Mouse (Mus musculus) layer of hippocampus, adult 9-10 months (tissue): ENCODE measurements around the gene 4930564D02Rik.

Experiments used
- DNase-seq: peaks from one replicate; pipeline ENCODE4 v3.0.0; 2022; ENCODE audit warnings: low spot score

4930564D02Rik gene

DNA sequence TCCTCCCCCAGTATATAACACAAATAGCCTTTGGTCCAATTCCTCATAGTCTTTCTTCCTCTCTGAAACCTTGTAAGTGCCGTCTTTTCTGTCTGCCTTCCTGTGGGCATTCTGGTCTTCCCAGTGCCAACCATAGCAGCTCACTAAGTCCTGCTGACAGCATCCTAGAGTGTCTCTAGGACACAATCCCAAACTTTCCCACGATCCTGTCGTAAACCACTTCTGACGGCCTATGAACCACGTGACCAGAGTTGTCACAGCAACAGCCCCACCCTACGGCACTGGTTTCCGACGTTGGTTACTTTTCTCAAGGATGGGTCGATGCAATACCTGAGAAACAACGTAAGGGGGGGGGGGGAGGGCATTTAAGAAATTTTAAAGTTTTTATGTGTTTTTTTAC is at the start of gene 4930564D02Rik:
Gene 4930564D02Rik (plus strand): TSS at position 301 of the 400 bp plus-strand sequence.
- no peak for DNase-seq

DNA sequence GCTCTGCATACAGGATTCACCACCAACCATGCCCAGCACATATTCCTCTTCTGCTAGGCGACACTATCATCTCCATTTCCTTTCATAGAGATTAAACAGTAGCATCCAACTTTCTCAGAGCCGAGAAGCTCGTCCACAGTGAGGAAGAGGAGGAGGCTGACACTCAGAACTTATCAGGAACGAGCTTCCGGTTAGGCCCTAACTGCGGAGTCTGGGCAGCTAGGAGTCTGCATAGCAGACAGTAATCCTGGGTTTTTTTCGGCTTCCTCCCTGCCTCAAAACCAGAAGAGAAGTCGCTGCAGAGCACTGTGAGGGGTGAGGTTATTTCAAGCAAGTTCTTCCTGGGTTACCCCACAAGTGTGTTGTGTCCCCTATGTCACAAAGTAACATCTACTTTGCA is 49.3 kb upstream of the 4930564D02Rik start:
- DNase-seq = no peak

DNA sequence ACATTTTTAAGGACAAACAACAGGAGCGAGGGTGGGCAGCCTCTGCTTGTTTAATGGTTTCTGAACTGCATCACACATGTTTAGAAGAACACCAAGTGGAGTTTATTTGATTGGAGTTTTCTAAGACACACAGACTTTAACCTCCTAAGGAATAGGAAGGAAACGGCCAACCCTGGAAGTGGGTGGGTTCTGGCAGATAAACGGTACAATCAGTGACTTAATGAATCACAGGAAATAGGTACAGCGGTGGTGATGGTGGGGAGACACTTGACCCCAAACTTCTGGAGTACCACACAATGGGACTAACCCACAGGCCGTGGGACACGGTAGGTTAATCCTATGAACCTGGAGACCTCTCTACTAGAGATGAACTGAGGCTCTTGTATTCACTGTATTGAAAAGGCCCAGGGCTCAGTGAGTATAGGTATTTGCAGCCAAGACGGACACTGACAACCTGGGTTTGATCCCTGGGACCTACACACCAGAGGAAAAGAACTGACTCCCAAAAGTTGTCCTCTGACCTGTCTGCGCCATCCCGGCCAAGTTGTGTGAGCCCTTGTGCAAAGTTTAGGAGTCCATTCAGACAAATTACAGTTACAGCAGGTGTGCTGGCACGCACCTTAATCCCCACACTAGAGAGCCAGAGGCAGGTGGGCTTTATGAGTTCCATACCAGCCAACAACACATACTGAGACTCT is 48.4 kb upstream of the 4930564D02Rik start:
- DNase-seq = no peak

DNA sequence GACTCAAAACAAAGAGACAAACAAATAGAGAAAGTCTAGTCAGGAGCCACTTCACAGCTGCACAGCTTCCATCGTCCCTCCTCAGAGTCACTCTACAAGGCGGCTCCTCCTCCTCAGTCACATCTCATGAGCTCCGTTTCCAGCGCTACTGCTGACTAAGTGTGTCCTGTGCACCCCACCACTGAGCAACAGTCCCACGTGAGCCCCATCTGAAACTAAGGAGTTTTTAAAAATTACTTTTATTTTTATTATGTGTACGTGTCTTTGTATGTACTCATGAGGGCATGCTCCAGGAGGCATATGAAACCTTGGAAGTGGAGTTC is 47.9 kb upstream of the 4930564D02Rik start:
- no peak for DNase-seq

DNA sequence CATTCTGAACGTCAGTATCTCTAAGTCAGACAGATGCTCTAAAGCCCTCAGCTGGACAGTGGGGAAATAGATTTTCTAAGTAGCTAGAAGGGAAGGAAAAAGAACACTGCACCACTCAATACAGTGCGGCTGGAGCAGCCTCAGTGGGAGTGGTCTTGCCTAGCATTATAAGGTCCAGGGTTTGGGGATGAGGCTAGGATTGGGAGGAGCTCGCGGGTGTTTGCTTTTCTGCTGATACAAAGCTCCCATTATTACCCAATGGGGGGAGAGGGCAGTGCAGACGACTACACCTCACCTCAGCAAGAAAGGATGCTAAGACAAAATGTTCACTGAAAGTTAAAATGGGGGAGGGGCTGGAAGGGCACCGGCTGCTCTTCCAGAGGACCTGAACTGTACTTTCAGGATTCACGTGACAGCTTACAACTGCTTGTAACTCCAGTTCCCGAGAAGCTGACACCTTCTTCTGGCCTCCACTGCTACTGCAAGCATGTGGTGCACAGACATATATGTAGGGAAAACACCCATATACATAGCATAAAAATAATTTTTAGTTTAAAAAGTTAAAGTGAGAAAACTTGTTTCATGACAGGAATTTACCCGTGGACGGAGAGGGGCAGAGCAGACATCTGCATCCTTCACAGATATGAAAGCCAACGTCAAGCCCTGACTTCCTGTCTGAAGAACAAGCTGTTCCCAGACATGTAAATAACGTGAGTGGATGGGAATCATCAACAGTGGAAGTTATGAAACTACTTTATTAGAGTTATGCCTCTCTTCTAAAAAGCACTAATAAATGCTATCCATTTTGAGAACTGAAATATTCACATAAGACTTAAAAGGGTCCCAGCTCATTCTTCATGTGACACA is 46.6 kb upstream of the 4930564D02Rik start:
- no peak for DNase-seq

DNA sequence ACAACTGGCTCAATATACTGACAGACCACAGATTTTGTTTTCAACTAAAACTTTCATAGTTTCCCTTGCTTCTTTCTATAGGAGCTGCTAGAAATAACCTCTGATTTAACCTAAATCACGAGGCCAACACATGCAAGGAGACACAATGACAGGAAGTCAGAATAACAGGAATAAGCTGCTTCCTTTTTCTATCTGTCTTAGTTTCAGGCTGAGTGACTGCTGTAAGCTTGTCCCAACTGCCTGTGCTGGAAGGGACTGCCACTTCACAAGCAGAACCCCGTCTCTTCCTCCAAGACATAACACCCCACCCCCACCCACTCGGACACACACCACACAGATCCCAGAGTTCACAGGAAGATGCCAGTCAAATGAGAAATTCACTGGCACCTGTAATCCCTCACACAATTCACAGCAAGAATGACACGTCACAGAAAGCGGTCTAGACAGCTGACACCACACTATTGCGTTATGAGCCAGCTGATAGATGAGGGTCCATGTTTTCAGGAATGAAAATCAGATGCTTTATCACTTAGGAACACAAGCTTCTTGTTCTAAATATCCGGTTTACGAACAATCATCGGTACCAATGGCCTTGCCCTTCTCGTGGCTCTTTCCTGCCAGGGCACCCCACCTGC is 43.2 kb upstream of the 4930564D02Rik start:
- DNase-seq = no peak

DNA sequence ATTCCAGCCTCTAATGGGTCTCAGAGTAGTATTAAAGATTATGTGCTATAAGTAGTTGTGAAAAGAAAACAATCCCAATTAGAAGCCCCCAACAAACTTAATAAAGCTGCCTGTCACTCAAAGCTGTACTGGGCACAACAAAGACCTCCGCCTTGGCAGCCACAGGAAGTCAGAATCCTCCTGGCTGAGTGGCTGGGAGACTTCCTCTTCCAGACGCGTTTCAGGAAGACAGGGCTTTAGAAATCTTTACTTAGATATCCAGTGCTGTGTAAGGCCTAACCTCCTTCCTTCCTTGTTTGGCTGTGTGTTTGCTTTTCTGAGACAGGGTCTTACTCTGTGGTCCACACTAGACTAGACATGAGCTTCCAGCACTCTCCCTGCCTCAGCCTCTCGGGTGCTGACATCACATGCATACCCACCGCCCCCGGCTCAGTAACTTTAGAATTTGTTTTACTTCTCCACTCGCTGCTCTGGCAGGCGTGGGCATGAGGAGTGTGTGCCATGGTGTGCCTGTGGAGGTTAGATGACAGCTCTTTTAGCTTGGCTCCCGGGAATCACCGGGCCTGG is 30.3 kb upstream of the 4930564D02Rik start:
- DNase-seq = no peak

DNA sequence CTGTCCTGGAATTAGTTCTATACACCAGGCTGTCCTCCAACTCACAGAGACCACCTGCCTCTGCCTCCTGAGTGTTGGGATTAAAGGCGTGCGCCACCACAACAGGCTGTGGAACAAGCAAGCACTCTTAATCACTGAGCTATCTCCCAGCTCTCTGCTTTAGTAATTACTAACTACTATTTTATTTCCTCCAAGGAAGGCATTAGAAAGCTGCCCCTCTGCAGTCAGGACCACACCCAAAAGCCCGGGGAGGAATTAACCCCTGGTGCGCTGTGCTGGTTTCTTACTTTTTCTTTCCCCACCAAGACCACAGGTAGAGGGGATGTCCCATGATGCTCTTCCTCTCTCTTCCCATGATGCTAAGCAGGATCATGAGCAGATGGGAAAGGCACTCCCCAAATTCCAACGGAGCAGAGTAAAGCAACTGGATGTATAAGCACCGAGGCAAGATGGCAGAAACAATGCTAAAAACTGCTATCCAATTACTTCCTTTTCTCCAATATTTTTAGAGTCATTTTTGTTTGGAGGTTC is 29.3 kb upstream of the 4930564D02Rik start:
- no peak for DNase-seq

DNA sequence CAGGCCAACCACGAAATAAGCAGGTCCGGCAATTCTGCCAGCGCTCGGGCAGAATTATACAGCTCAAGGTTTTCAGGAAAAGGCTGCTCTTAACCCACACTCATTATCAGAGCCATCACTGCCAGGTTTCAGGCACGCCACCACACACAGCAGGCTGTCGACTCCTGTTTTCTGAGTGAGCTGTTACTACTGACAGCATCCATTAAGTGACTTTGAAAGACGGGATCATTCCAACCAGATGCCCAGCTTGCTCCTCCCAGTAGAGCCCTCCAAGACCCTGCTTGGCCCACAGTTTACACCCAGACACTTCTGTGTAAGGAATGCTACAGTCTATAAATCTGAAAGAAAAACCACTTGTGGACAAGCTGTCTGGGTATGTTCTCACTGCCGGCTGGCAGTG is 26.6 kb upstream of the 4930564D02Rik start:
- no peak for DNase-seq

DNA sequence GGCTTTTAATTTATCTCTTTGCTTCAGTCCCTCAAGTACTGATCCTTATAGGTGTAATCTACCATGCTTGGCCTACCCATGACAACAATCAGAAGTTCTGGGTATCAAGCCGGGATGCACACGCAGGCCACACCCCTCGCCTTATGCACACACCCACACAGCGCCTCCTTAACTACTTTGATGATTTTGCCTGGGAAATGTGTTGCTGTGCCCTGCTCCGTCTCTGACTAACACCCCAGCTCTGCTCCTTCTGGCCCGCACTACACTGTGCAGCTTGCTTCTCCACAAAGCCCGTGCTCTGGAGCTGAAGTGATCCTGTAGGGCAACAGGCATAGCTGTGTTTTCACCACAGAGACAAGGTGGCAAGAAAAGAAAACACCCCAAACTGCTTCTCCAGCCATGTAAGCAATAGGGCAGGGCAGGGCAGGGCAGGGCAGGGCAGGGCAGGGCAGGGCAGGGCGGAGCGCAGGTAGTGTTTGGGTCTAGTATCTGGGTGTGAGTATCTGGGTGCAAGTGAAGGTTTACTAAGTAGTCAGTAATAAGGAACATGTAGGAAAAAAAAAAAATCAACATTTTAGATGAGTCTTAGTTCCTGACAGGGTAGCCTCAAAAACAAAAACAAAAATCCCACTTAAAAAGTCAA is 25.5 kb upstream of the 4930564D02Rik start:
- DNase-seq = no peak

DNA sequence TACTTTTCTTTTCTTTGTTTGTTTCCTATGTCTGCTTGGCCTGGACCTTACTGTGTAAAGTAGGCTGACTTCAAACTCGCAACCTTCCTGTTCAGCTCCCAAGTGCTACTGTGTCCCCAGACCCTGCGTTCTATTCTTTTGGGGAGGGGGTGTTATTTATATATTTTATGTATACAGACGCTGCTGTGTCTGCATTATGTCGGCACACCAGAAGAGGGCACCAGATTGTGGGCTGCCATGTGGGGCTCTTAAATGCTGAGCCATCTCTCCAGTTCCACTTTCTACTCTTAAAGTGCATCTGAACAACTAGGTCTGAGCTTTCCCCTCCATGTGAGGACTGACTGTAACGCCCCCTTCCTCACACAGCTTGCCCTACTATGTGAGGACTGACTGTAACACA is 22.9 kb upstream of the 4930564D02Rik start:
- DNase-seq = no peak

DNA sequence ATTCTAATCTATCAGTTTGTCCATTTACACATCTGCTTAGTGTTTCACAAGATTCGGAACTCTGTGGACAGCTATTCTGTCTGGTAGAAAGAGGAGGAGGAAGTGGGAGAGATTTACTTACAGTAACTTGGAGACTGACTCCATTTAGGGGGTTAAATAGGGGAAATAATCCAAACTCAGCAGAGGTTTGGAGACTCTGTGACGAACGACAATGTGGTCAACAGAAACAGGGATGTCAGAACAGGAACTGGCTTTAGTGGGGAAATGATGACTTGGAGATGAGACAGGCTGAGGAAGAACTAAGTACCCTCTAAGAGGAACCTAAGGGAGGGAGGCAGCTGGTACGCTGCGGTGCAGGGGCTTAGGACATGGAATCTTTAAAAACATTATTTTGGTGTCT is 19.8 kb upstream of the 4930564D02Rik start:
- no peak for DNase-seq

DNA sequence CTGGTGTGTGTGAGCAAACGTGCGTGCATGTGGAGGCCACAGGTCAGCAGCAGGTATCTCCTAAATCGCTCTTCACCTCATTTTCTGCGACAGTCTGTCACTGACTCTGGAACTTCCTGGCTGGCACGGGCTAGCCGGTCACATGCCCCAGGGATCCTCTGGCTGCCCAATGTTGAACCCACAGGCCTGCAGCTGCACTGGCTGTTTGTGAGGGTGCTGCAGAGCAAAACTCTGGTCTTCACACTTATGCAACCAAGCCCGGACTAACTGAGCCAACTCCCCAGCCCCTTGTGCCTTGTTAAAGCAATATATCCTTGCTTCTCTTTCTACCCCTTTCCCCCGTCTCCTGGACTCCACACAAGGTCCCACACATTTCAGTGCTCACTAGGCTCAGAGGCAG is 19.0 kb upstream of the 4930564D02Rik start:
- no peak for DNase-seq

DNA sequence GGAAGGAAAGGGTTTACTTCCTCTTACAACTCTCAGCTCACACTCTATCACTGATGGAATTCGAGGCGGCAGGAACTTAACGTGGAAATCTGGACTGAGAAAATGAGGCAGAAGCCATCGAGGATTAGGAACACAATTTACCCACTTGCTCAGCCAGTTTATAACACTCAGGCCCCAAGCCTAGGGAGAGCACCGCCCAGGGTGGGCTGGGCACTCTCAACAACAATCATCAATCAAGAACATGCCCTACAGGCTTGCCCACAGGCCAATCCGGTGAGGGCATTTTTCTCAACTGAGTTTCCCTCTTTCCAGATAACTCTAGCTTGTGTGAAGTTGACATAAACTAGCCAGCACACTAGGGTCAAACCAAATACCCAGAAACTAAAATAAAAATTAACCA is 16.8 kb upstream of the 4930564D02Rik start:
- no peak for DNase-seq

DNA sequence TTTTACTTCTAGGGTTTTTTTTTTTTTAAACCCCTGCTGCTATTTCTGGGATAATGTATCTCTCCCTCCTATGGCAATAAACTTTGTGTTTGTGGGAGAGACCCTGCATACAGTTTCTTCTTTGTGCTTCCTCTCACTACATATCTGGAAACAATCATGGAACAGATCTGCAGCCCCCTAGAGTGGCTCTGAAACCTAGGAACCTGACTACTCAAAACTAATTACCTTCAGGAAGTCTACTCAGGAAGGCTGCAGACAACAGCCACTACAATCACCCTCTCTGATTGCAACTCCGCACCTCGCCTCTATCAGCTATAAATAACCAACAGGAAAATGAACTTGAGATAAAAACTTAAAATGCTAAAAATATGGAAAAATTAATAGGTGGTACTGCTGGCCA is 15.5 kb upstream of the 4930564D02Rik start:
- no peak for DNase-seq

DNA sequence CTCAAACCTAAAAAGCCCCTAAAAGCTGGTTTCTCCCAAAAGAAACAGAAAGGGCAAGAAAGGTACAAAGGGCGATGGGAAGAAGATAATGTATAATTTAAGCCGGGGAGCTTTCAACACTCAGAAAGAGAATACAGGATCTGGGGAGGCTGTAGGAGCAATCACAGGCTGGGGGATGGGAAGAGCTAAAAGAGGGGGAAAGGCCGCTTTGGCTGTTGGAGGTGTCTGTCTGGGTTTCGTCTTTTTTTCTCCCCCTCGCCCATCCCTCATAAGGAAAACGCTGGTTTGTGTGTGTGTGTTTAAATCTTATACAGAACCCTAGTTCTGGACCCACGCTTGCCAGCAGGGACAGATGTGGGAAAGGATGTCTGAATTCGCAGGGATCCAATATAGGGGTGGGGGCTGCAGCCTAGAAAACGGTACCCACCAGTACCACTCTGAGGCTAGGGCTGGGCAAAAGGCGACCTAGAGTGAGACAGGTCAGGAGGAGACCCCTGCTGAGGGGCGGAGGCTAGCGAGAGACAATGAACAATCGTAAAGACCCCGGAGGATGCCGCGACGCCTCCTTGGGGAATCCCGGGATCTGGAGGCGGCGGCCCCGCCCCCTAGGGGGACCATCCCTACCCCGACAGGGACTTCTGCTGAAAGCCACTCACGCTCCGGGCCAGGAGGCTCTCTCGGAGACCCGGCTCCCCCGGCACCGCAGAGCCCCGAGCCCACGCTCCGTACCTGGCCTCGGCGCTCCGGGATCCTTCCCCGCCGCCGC is 14.3 kb upstream of the 4930564D02Rik start:
- DNase-seq = no peak

DNA sequence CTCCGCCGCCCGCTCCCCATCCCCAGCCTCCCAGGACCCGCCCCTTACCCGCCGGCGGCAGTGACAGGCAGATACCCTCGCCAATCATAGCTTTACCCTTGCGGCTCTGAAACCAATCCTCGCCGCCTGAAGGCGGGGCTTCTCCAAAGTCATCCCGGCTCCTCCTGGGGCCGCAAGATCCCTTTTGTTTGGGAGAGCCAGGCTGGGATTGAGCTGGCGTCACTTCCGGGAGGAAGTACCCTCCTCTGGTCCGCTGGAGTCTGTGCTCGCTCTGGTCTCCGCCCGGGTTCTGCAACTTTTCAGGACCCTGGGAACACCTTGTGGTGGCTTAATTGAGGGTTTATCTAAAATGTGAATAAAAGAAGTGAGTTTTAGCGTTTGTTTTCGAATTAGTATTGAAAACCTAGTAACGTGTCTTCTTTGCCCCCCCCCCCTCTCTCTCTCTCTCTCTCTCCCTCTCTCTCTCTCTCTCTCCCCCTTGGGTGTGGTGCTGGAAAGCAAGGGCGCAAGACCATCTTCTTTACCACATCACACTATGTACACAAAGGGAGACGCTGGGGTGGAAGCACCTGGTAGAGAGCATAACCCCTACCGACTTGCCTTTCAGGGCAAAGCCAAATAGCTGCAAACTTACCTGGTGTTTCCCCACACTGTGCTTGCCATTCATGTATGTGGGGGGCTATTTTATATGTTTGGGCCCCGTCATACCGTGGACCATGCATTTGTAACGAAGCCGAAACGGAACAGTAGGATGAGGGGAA is 13.5 kb upstream of the 4930564D02Rik start, which contains the start of gene Cttnbp2nl:
Gene Cttnbp2nl (minus strand): TSS at position 210 of the 761 bp plus-strand sequence.
- peak; percentile 93 for DNase-seq

DNA sequence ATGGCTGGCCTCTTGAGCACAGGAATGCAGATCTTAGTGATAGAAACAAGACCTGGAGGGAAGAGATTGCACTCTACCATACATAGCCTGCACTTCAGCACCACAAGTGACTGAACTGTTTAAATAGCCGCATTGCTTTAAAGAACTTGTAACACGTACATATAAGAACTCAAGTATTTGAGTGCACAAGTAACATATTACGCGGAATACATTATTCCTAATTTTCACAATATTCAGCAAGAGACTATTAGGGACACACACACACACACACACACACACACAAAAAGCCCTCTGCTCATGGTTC is 13.0 kb upstream of the 4930564D02Rik start:
- DNase-seq = no peak

DNA sequence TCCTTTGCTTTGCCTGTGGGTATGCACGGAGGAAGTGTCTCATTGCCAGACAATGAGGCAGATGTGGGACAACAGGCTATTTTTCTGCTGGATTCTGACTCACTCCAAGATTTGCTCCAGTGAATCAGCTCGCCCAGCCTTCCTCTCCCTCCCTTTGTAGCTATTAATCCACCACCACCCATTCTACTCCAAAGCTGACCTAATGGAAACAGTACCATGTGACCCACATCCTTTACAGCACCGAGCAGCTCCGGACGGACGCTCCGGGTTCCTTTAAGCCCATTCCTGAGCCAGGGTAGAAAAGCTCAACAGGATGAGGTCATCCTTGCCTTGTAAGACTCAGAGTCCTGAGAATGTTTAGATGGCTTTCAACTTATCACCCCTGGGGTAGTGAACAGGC is 11.7 kb upstream of the 4930564D02Rik start:
- no peak for DNase-seq

DNA sequence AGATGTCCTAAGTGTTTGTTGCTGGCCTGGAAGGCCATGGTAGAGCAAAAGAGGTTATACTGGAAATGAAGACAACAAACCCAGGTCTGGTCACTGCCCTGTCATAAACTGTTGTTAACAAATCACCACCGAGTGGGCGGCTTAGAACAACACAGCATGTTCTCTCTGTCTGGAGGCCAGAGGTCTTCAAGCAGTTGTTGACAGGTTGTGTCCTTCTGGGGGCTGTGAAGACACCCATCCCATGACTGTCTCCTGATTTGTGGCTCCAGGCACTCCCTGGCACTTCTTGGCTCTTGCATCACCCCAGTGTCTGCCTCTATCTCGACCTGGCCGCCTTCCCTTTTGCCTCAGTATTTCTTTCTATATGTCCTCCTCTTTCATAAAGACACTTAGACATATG is 11.0 kb upstream of the 4930564D02Rik start:
- DNase-seq = no peak
